Mouse (Mus musculus) frontal cortex, postnatal 14 days (tissue): Measurements from ENCODE around the gene Ldb2.

ENCODE experiments used
- DNase-seq, 2 experiments: peaks; one replicate each; pipeline ENCODE4 v3.0.0; 2022; ENCODE audit warnings: low spot score in 2 of 2

The Ldb2 gene

GRCm38 (mm10) chr5:44645952-44646841 is 153.3 kb downstream of the Ldb2 start:
- no peak for DNase-seq

- DNase-seq, result no peak
Observed at GRCm38 (mm10) chr5:44643079-44643478, 156.4 kb downstream of the Ldb2 start.

- DNase-seq, result no peak
Observed at GRCm38 (mm10) chr5:44641060-44641459, 158.4 kb downstream of the Ldb2 start.

GRCm38 (mm10) chr5:44635546-44635945 is 163.9 kb downstream of the Ldb2 start:
- no peak for DNase-seq

- no peak for DNase-seq
Observed at GRCm38 (mm10) chr5:44629034-44629625, 170.3 kb downstream of the Ldb2 start.

GRCm38 (mm10) chr5:44627487-44627886 is 172.0 kb downstream of the Ldb2 start:
- DNase-seq, result no peak

DNA sequence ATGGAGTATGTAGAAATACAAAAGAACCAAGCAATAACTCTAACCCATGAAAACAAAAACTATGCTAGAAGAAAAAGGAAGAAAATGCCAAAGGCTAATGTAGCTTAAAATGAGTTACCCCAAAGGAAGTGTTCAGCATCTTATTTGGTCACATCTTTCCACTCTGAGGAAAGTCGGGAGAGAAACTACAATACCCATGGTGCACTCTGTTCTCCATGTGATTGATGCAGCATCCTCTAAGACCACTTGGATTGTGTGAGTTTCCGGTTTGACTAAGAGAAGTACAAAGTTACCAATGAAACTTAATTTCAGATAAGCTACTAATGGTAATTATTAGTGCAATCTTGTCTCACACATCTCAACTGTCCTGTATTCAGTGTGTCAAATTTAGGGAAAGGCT is 172.6 kb downstream of the Ldb2 start:
- no peak for DNase-seq

DNA sequence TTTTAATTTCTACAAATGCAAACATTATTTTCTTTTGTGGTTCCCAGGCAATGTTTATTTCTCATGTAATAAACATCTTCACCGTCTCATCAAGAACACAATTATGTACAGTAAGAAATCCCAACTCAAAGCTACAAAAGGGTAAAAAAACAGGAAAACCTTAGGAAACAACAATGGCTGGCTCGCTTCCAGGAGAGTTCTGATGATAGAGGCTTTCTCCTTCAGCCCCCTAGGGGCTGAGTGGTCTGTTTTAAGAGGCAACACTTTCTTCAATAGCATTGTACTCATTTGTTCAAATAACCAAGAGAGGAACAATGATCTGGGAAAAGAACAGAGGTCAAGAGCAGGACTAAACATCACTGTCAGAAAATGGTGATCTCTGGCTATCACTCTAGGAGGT is 173.4 kb downstream of the Ldb2 start:
- DNase-seq, result no peak

GRCm38 (mm10) chr5:44615677-44616076 is 183.8 kb downstream of the Ldb2 start:
- no peak for DNase-seq

GRCm38 (mm10) chr5:44608901-44609300 is 190.6 kb downstream of the Ldb2 start:
- DNase-seq, result no peak

GRCm38 (mm10) chr5:44601340-44601739 is 198.1 kb downstream of the Ldb2 start:
- DNase-seq, result no peak

GRCm38 (mm10) chr5:44593522-44594218 is 205.8 kb downstream of the Ldb2 start:
- no peak for DNase-seq

DNA sequence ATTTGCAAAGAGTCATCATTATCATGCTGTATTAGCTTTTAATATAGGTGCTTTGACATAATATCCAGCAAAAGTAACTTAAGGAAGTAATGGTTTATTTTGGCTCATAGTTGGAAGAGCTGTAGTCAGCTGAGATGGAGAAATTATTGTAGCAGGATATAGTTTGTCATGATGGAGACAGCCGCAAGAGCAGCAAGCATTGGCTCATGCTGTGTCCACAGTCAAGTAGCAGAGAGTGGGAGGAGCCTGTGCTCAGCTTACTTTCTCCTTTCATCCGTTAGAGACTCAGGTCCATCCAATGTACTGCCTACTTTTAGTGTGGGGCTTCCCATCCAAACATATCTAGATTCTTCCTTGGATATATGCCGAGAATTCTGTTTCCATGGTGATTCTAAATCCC is 208.7 kb downstream of the Ldb2 start:
- DNase-seq, result no peak

DNA sequence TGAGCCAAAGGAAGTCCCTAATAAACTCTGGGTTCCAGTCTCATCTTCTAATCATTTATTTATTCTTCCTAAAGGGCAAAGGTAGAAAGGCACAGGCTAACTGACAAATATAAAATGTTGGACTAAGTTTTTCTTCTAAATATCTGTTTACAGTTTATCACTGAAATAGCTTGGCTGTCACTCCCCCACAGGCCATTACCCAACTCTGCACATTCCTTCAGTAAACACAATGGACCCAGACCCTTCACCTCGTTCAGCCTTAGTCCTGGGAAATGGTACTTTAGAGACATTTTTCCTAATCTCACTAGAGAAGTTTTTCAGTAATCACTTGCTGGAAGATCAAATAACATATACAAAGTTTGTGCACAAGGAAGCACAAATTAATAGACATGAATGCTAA is 210.2 kb downstream of the Ldb2 start:
- no peak for DNase-seq

- no peak for DNase-seq
Observed at GRCm38 (mm10) chr5:44586571-44586970, 212.9 kb downstream of the Ldb2 start.

GRCm38 (mm10) chr5:44579899-44580459 is 219.5 kb downstream of the Ldb2 start:
- DNase-seq, result no peak

DNA sequence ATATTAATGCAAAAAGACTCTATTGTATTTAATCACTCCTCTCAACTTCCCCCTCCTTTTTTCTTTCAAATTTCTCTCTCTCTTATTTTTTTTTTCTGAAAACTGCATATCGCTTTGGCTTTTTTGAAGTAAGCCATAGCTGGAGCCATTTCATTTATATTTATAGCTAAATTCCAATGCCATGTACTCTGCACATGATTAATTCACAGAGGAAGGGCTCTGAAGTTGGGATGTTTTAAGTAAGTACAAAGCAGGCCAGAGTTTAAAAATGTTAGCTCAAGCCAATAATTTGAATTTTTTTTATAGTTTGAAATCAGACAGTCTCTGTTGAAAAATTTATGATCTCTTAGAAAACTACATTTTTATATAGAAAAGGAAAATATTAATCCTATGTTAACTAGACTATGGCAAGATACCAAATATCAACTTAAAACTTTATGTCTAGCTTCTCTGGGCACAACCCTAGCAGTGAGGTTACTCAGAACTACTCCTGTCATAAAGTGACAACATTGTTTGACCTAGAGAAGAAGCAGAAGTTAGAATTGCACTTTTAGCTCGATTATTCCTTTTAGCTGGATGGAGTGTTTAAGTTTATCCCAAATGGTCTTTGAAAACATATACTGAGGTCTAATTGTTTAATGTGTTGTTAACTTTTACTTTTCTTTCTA is 222.7 kb downstream of the Ldb2 start:
- DNase-seq, result no peak

GRCm38 (mm10) chr5:44574681-44575080 is 224.8 kb downstream of the Ldb2 start:
- DNase-seq, result no peak

- no peak for DNase-seq
Observed at GRCm38 (mm10) chr5:44553765-44554352, 245.6 kb downstream of the Ldb2 start.

DNA sequence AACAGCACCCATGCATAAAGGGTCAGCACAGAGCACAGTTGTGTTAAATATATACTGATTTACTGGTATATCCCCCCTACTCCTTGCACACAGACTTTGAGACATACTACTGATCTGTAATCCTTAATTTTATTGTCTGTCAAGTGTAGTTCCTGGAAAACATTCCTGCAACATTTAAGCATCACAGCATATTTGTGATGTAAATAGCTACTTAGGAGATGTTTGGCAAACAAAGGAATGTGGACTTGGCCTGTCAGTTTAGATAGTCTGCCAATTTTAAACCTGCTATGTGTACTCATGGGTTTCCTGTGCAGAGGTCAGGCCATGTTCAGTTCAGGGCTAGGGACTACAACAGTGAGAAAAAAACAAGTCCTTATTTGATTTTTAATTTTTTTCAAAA is 246.3 kb downstream of the Ldb2 start:
- DNase-seq, result no peak

GRCm38 (mm10) chr5:44552121-44552520 is 247.4 kb downstream of the Ldb2 start:
- DNase-seq, result no peak
